Mouse (Mus musculus) urinary bladder, postnatal 14 days (tissue): ENCODE results near the gene Nkx6-2.

ENCODE experiments used
- DNase-seq: peaks from one replicate; pipeline ENCODE4 v3.0.0; 2021; ENCODE audit warnings: low spot score

The Nkx6-2 gene

GRCm38 (mm10) chr7:139582595-139582994 is at the start of gene Nkx6-2:
Gene Nkx6-2, minus strand, starts transcription at chr7:139582797.
- DNase-seq = peak; percentile 44

- no peak for DNase-seq
Observed at GRCm38 (mm10) chr7:139625156-139625555, 42.6 kb upstream of the Nkx6-2 start.

- DNase-seq = no peak
Observed at GRCm38 (mm10) chr7:139622568-139622967, 40.0 kb upstream of the Nkx6-2 start.

GRCm38 (mm10) chr7:139615767-139616766 is 33.5 kb upstream of the Nkx6-2 start:
- peak; percentile 56 for DNase-seq

- no peak for DNase-seq
Observed at GRCm38 (mm10) chr7:139610328-139610727, 27.7 kb upstream of the Nkx6-2 start.

- DNase-seq = no peak
Observed at GRCm38 (mm10) chr7:139595862-139596261, 13.3 kb upstream of the Nkx6-2 start.

GRCm38 (mm10) chr7:139595311-139595710 is 12.7 kb upstream of the Nkx6-2 start:
- no peak for DNase-seq

GRCm38 (mm10) chr7:139591311-139591710 is 8.7 kb upstream of the Nkx6-2 start:
- DNase-seq = no peak

- DNase-seq = peak; percentile 38
Observed at GRCm38 (mm10) chr7:139590302-139590701, 7.7 kb upstream of the Nkx6-2 start.

- no peak for DNase-seq
Observed at GRCm38 (mm10) chr7:139587919-139588318, 5.3 kb upstream of the Nkx6-2 start.

GRCm38 (mm10) chr7:139585183-139585821 is 2.7 kb upstream of the Nkx6-2 start:
- no peak for DNase-seq

- DNase-seq = no peak
Observed at GRCm38 (mm10) chr7:139584221-139585175, 1.9 kb upstream of the Nkx6-2 start.

GRCm38 (mm10) chr7:139583094-139583737 is 619 bp upstream of the Nkx6-2 start:
- no peak for DNase-seq

GRCm38 (mm10) chr7:139581801-139582571 is 611 bp downstream of the Nkx6-2 start:
- DNase-seq = peak; percentile 13

- DNase-seq = no peak
Observed at GRCm38 (mm10) chr7:139580851-139581775, 1.5 kb downstream of the Nkx6-2 start.

- no peak for DNase-seq
Observed at GRCm38 (mm10) chr7:139579261-139579905, 3.2 kb downstream of the Nkx6-2 start.

GRCm38 (mm10) chr7:139576064-139576686 is 6.4 kb downstream of the Nkx6-2 start:
- DNase-seq = no peak

- no peak for DNase-seq
Observed at GRCm38 (mm10) chr7:139572665-139573064, 9.9 kb downstream of the Nkx6-2 start.
